Mouse (Mus musculus): Measurements from ENCODE around the gene Stox2.

The Stox2 gene

GRCm38 (mm10) chr8:47411321-47411720 is 34.8 kb downstream of the Stox2 start:
- no peak for DNase-seq (ENCODE audit: low read depth in 1 of 2, low spot score in 2 of 2)

- DNase-seq (ENCODE audit: low read depth in 1 of 2, low spot score in 2 of 2) = no peak
Measured at GRCm38 (mm10) chr8:47409061-47409460, 37.1 kb downstream of the Stox2 start.

DNA sequence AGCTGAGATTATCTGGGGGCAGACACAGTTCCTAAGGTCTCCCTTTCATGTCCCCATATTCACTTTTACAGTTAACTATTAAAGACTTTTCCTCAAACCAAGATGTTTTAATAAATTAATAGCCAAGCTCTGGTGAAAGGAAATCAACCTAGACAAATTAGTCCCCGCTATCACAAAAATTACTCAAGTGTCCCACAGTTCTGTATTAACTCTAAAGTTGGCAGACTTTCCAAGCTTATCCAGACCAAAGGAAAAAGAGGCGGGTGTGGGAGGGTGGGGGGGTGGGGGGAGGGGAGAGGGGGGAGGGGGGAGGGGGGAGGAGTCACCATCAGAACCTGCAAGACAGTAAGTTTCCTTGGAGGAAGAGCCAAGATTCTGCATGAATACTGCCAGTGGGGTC is 41.3 kb downstream of the Stox2 start:
- DNase-seq (ENCODE audit: low read depth in 1 of 2, low spot score in 2 of 2) = no peak

- no peak for DNase-seq (ENCODE audit: low read depth in 1 of 2, low spot score in 2 of 2)
Measured at GRCm38 (mm10) chr8:47392927-47393326, 53.2 kb downstream of the Stox2 start.

- DNase-seq (ENCODE audit: low read depth in 1 of 2, low spot score in 2 of 2) = no peak
Measured at GRCm38 (mm10) chr8:47392290-47392689, 53.9 kb downstream of the Stox2 start.

GRCm38 (mm10) chr8:47391844-47392243 is 54.3 kb downstream of the Stox2 start:
- no peak for DNase-seq (ENCODE audit: low read depth in 1 of 2, low spot score in 2 of 2)

GRCm38 (mm10) chr8:47389430-47389829 is 56.7 kb downstream of the Stox2 start:
- no peak for DNase-seq (ENCODE audit: low read depth in 1 of 2, low spot score in 2 of 2)

DNA sequence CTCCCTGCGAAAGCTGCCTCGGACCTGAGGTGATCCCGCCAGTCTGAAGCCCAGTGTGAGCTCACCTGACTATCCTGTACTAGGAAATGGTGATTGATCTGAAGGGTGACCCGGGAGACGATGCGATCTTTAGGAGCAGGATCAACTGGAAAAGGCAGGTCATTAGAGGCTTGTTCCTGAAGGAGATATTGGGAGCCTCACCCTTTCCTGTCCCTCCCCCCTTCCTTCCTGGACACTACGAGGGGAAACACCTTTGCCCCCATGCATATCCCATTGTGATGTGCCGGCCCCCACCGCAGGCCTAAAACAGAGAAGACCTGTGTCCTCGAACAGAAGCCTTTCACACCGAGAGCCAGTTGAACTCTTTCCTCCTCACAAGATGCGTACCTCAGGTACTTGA is 58.0 kb downstream of the Stox2 start:
- no peak for DNase-seq (ENCODE audit: low read depth in 1 of 2, low spot score in 2 of 2)

GRCm38 (mm10) chr8:47385810-47386209 is 60.4 kb downstream of the Stox2 start:
- no peak for DNase-seq (ENCODE audit: low read depth in 1 of 2, low spot score in 2 of 2)

DNA sequence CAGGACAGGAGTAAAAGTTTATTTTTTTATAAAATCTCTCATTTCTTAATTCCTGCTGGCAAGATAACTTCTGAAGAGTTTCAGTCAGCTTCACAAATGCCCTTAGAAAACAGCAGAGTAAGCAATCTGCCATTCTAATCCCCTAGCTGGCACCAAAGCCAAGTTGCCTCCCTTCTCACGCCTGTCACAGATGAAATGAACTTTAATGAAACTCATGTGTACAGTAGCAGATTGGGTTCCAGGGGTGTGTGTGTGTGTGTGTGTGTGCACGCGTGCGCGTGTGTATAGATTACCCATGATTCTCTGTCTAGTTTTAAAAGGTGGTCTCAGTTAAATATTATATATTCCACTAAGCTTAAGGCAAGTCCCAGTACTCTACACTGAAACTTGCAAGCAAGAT is 62.0 kb downstream of the Stox2 start:
- no peak for DNase-seq (ENCODE audit: low read depth in 1 of 2, low spot score in 2 of 2)

GRCm38 (mm10) chr8:47383632-47384031 is 62.5 kb downstream of the Stox2 start:
- DNase-seq (ENCODE audit: low read depth in 1 of 2, low spot score in 2 of 2) = no peak

- DNase-seq (ENCODE audit: low read depth in 1 of 2, low spot score in 2 of 2) = no peak
Measured at GRCm38 (mm10) chr8:47381216-47381615, 64.9 kb downstream of the Stox2 start.

GRCm38 (mm10) chr8:47380725-47381124 is 65.4 kb downstream of the Stox2 start:
- DNase-seq (ENCODE audit: low read depth in 1 of 2, low spot score in 2 of 2) = no peak

DNA sequence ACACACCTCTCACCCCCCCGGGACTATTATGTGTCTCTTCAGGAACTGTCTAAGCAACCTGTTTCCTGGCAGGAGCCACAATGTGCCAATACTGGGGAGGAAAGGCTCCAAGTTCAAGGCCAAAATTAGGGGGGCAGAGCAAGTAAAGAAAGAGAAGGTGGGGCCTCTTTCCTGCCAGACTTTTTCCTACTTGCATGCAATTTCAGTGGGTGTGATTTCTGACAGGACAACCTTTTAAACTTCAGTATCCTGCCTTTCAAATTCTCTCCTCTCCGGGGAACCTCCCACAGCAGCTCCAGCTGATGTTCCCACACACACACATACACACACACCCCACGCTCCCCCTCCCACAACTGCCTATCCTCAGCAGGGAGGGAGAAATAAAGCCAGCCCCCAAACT is 66.1 kb downstream of the Stox2 start:
- DNase-seq (ENCODE audit: low read depth in 1 of 2, low spot score in 2 of 2) = no peak

DNA sequence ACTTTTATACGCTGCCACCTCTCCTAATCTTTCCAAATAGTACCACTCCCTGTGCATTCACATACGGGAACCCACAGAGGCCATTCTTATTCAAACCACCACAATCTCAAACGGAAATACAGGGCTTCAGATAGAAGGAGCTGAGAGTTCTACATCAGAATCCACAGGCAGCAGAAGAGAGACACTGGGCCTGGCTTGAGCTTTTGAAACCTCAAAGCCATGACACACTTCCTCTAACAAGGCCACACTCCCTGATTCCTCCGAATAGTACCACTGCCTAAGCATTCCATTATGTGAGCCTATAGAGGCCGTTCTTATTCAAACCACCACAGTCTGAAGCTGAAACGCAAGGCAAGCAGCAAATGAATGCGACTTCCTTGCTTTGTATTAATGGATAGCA is 69.5 kb downstream of the Stox2 start:
- no peak for DNase-seq (ENCODE audit: low read depth in 1 of 2, low spot score in 2 of 2)

DNA sequence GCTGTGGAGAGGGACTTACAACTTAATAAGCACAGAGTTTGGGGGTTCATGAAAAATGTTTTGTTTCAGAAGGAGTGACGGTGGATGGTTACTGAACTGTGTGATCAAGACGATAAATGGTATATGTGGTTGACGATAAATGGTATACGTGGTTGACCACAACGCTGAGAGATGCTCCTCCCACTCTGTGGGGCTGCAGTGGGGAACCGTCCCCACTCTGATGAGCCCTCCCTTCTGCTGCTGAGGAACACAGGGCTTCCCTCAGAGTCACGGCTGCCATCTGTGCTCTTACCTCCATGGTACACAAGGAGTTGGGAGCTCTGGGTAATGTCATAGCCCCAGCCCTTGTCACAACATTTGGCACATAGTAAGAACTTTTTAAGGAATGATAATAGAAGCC is 72.4 kb downstream of the Stox2 start:
- no peak for DNase-seq (ENCODE audit: low read depth in 1 of 2, low spot score in 2 of 2)

GRCm38 (mm10) chr8:47371539-47371938 is 74.6 kb downstream of the Stox2 start:
- no peak for DNase-seq (ENCODE audit: low read depth in 1 of 2, low spot score in 2 of 2)

- no peak for DNase-seq (ENCODE audit: low read depth in 1 of 2, low spot score in 2 of 2)
Measured at GRCm38 (mm10) chr8:47371081-47371480, 75.1 kb downstream of the Stox2 start.

DNA sequence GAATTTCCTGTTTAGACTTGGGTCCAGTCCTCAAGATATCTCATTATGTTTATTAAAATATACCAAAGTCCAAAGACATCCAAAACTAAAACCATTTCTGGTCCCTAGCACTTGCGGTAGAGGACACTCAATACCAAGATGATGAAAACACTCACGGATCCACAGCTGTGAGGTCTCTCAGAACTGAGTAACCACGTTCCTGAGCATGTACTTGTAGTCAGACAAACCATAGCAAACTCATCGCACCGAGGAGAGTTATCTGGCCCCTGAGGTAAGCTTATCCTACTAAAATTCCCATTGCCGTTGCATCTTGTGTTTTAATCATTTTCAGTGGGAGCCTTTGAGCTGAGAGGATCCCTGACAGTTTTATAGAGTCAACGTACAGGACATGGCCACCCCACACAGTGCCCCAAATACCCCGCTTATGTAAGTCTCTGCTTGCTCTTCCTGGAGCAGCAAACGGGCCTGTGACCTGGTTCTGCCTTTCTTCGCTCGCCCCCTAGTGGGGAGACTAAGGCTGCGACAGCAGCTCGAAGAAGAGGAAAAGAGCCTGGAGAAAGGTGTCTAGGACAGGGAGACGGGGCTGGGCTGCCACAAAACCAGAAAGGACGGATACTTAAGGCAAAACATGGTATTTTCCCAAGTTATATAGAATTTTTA is 75.6 kb downstream of the Stox2 start:
- peak; percentile 36 to 51 for DNase-seq (ENCODE audit: low read depth in 1 of 2, low spot score in 2 of 2)

DNA sequence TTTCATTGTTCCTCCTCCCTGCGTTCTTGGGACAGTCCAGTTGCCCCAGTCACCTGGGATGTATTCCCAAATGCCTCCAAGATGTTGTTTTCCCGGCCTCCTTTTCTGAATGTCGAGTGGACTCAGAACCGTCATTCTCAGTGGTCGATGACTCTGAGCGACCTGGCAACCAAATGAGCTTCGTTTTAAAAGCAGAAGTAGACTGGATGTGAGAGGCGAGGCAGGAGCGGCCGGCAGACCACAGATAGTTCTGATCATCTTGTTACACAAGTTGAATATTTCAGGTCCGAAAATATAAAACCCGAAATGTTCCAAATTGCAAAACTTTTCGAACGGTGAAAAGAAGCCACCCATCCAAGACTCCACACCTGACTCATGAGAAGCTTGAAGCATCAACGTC is 76.2 kb downstream of the Stox2 start:
- no peak for DNase-seq (ENCODE audit: low read depth in 1 of 2, low spot score in 2 of 2)

DNA sequence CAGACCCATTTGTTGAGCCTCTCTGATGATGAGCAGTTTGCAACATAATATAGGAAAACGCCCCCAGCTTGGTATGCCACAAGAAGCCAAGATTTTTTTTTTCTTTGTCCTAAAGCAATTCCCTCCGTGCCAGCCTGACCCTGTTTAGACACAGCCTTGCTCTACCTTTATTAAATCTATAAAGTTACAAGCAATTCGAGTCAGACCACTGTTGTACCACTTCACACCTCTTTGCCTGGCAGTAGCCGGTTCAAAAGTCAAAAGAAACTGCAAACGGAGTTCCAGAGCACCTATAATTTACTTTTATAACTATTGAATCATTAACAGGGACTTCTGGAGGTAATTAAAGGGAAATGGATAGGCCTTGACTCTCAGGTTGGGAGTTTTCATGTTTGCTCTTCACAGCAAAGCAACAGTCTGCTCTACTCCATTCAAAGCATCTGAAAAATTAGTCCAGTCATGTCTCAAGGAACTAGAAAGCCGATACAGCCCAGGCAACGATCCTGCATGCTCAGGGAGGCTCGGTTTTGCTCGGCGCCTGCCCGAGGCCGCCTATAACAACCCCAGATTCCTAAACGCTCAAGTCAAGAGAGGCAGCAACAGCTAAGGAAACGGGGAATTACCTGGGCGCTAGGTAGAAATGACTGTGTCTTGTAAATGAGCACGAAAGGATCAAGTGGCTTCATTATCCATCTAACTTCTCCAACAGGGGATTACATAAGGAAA is 77.0 kb downstream of the Stox2 start:
- DNase-seq (ENCODE audit: low read depth in 1 of 2, low spot score in 2 of 2) = no peak

GRCm38 (mm10) chr8:47367029-47367428 is 79.1 kb downstream of the Stox2 start:
- no peak for DNase-seq (ENCODE audit: low read depth in 1 of 2, low spot score in 2 of 2)

DNA sequence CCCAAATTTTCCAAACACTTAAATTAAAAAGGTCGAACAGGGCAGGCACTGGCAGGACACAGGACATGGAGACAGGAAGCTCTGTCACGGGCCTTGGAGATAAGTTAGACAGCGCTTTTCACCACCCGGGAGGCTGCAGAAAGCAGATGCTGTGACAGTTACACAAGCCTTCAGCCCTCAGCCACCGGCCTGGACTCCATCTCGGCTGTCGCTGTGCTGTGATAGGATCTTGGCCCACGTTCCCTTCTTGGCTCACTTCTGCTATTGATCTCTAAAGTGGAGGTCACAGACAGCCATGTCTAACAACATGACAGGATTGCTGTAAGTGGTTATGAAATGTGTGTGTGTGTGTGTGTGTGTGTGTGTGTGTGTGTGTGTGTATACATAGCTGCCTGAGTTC is 82.9 kb downstream of the Stox2 start:
- no peak for DNase-seq (ENCODE audit: low read depth in 1 of 2, low spot score in 2 of 2)

Measured in monocyte, adult 2 months (primary cell).